Mouse (Mus musculus) midbrain, postnatal 0 days (tissue): ENCODE measurements around the gene Nup98. TPM values are rescaled to one million over a fixed set of nuclear protein-coding genes. Genes with fewer than 3 reads are reported as not detected.

ENCODE experiments used
- ATAC-seq: fragments of 200-750 bp; cut with Nextera tagmentation; 2 replicates; pipeline ENCODE4 v1.8.0; 2017; ENCODE audit warnings: moderate number of reproducible peaks, mild to moderate bottlenecking, moderate TSS enrichment, moderate library complexity; ENCODE audit not compliant: low FRiP score
- DNase-seq: peaks from one replicate; pipeline ENCODE4 v3.0.0-alpha.2; 2015; ENCODE audit warnings: low spot score
- H3K27ac ChIP-seq: fragments of 300-500 bp; sonication (generic); 2 replicates; pipeline ENCODE4 v1.5.1; 2014; ENCODE audit warnings: low read depth, mild to moderate bottlenecking, low read length, mixed read lengths
- H3K27me3 ChIP-seq: fragments of 300-500 bp; sonication (generic); 2 replicates; pipeline ENCODE4 v1.6.1; 2014; ENCODE audit warnings: low read length, control low read depth, mixed read lengths; ENCODE audit not compliant: insufficient read depth
- H3K36me3 ChIP-seq: fragments of 300-500 bp; sonication (generic); 2 replicates; pipeline ENCODE4 v1.6.1; 2014; ENCODE audit warnings: low read length, control low read depth, mixed read lengths; ENCODE audit not compliant: insufficient read depth
- H3K4me1 ChIP-seq: fragments of 300-500 bp; sonication (generic); 2 replicates; pipeline ENCODE4 v1.6.1; 2014; ENCODE audit warnings: mild to moderate bottlenecking, control low read depth, antibody characterized with exemption, low read length, mixed read lengths; ENCODE audit not compliant: insufficient read depth
- H3K4me2 ChIP-seq: fragments of 300-500 bp; sonication (generic); 2 replicates; pipeline ENCODE4 v1.6.1; 2014; ENCODE audit warnings: low read depth, mild to moderate bottlenecking, low read length, mixed read lengths; ENCODE audit not compliant: poor library complexity, severe bottlenecking
- H3K4me3 ChIP-seq: fragments of 300-500 bp; sonication (generic); 2 replicates; pipeline ENCODE4 v1.5.1; 2014; ENCODE audit warnings: low read depth, mild to moderate bottlenecking, low read length, moderate library complexity
- H3K9ac ChIP-seq: fragments of 300-500 bp; sonication (generic); replicated peaks from 2 replicates; pipeline ENCODE4 v1.6.1; 2014; ENCODE audit warnings: mild to moderate bottlenecking, low read length, moderate library complexity, mixed read lengths; ENCODE audit not compliant: poor library complexity, severe bottlenecking
- H3K9me3 ChIP-seq: fragments of 300-500 bp; sonication (generic); 2 replicates; pipeline ENCODE4 v1.6.1; 2016; ENCODE audit warnings: low read length, control low read depth
- CTCF ChIP-seq: IDR thresholded peaks from 2 replicates; pipeline ENCODE4 v1.5.1; 2016; ENCODE audit warnings: antibody characterized with exemption, mild to moderate bottlenecking
- WGBS: fragments of 180-500 bp; shearing (Covaris S2); extraction: QIAGEN DNeasy Blood & Tissue Kit; methylation state at CpG from one replicate; pipeline ENCODE4 v1.1.7; 2014; 5-methylcytosine and 5-hydroxymethylcytosine counted together
- polyA plus RNA-seq: library from polyadenylated mRNA; unstranded; fragments of >200 nt; fragmentation: Nextera tagmentation; extraction: Ambion mirVana; gene quantifications from 2 replicates; pipeline ENCODE4 v1.2.1, GENCODE M21; 2015
- total RNA-seq: library from RNA; depleted of rRNA; stranded (reverse); fragments of >200 nt; gene quantifications from 2 replicates; pipeline ENCODE4 v1.2.3, GENCODE M21; 2014

The Nup98 gene
- total and polyA plus RNA-seq, 2 experiments from 2014 or later, result 10.2 to 36.3 TPM

DNA sequence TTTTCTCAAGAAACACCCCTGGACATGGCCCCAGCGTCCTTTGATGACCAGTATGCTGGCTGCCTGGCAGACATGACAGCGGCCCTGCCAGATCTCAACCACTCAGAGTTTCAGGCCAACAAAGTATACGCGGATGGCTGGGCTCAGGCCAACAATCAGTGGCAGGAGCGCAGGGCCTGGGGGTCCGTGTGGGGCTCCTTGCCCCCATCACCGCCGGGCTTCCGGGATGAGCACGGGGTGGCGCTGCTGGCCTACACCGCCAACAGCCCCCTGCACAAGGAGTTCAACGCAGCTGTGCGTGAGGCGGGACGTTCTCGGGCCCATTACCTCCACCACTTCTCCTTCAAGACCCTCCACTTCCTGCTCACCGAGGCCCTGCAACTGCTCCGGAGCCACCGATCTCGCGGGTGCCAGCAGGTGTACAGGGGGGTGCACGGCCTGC is 103.3 kb downstream of the Nup98 start:
- no peak for TF ChIP-seq CTCF
- 24% methylated on average over 23 of the region's 23 CpGs for WGBS
- no peaks in the 10 kb centered on the region for H3K36me3 ChIP-seq
- no peak overlapping the region for H3K27ac ChIP-seq
- H3K27me3 ChIP-seq, result no peaks in the 10 kb centered on the region
- DNase-seq (no peak), ATAC-seq (no peak)
- H3K4me2 ChIP-seq, result peak overlapping the region; percentile 32
- peak overlapping the region; percentile 3; the same call in 1 of the 2 replicates for H3K4me3 ChIP-seq
- H3K9ac ChIP-seq, result no peak overlapping the region
- H3K9me3 ChIP-seq, result no peaks in the 10 kb centered on the region
- peaks cover 3% of the 10 kb centered on the region; the same call in 1 of the 2 replicates for H3K4me1 ChIP-seq

DNA sequence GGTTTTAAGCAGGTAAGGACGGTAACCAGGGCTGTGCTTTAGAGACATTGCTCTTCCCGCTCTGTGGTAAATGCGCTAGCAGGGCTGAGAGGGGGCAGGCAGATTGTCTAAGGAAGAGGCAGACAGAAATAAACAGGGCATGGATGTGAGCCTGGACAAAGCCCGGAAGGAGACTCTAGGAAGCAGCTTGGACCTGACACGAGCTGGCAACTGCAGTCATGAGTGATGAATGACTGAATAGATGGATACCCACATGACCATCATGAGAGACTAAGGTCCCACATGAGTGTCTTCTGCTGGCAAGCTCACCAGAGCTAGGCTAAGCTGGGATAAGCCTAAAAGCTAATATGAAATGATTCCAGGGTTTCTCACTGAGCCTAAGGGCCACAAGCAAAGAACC is 105.8 kb downstream of the Nup98 start:
- Histone ChIP-seq H3K4me1 (peaks cover 3% of the 10 kb centered on the region; the same call in 1 of the 2 replicates), H3K4me2 (no peak overlapping the region), H3K27ac (no peak overlapping the region), H3K36me3 (no peaks in the 10 kb centered on the region), H3K27me3 (0 out of 2 replicates have a peak, but pooled peaks cover 4% of the 10 kb centered on the region), H3K4me3 (no peak overlapping the region), H3K9ac (no peak overlapping the region), H3K9me3 (no peaks in the 10 kb centered on the region)
- ATAC-seq, result no peak
- TF ChIP-seq CTCF, result no peak
- no peak for DNase-seq
- WGBS, result 70% methylated on average over 5 of the region's 5 CpGs

DNA sequence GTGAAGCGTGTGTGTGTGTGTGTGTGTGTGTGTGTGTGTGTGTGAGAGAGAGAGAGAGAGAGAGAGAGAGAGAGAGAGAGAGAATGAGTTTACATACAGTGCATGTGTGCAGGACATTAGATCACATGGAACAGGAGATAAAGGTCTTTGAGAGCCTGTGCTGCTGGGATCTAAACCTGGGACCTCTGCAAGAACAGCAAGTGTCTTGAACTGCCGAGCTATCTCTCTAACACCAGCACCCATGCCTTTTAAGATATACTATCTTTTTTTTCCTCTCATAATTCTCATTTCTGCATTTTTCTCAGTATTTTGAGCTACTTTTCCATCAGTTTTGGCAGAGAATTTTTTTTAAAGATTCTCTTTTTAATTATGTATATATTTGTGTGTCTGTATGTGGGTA is 106.4 kb downstream of the Nup98 start:
- TF ChIP-seq CTCF, result no peak
- no peak overlapping the region for H3K4me2 ChIP-seq
- H3K9me3 ChIP-seq, result no peaks in the 10 kb centered on the region
- H3K36me3 ChIP-seq, result no peaks in the 10 kb centered on the region
- peaks cover 4% of the 10 kb centered on the region; the same call in 1 of the 2 replicates for H3K27me3 ChIP-seq
- DNase-seq (no peak), ATAC-seq (no peak)
- peaks cover 3% of the 10 kb centered on the region; the same call in 1 of the 2 replicates for H3K4me1 ChIP-seq
- H3K27ac ChIP-seq, result no peak overlapping the region
- H3K9ac ChIP-seq, result no peak overlapping the region
- no peak overlapping the region for H3K4me3 ChIP-seq
- WGBS, result 90% methylated on average over 2 of the region's 2 CpGs

DNA sequence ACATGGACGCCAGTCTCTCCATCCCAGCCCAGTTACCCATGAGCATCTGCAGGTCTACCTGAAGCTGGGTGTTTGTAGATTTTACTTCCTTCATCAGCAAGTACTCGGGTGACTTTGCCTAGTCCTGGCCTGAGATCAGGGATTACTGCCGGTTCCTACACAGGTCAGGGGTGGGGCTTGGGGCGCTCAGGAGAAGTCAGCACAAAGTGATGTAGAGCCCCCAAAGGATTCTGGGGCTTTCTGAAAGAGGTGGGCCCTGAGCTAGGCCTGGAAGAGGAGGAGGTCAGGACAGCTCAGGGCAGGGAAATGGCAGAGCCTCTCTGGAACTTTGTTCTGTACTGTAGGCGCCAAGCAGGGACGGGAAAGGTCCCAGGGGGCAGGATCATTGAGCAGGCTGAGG is 107.3 kb downstream of the Nup98 start:
- H3K27me3 ChIP-seq, result peaks cover 4% of the 10 kb centered on the region; the same call in 1 of the 2 replicates
- H3K36me3 ChIP-seq, result no peaks in the 10 kb centered on the region
- no peak overlapping the region for H3K4me3 ChIP-seq
- no peak for TF ChIP-seq CTCF
- H3K9me3 ChIP-seq, result no peaks in the 10 kb centered on the region
- peaks cover 3% of the 10 kb centered on the region; the same call in 1 of the 2 replicates for H3K4me1 ChIP-seq
- H3K4me2 ChIP-seq, result no peak overlapping the region
- ATAC-seq (no peak), DNase-seq (no peak)
- no peak overlapping the region for H3K9ac ChIP-seq
- WGBS, result 51% methylated on average over 6 of the region's 6 CpGs
- no peak overlapping the region for H3K27ac ChIP-seq

DNA sequence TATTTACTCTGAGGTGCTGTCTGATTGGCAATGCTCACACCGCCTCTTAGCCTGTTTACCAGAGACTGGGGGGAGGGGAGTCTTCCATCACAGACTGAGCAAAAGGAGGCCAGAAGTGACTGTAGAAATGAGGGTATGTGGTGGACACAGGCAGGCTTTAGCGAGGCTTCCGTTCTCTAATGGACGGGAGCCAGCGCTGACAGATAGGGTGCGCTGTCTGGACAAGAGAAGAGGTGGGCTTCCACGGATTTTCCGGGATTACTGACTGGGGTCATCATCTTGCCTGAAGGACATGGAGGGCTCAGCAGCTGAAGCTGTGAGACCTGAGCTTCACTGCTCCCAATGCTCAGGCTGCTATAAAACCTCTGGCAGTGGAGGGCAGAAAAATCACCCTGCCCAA is 107.7 kb downstream of the Nup98 start:
- no peak for DNase-seq
- no peak for ATAC-seq
- 38% methylated on average over 8 of the region's 8 CpGs for WGBS
- H3K27ac ChIP-seq, result no peak overlapping the region
- peaks cover 4% of the 10 kb centered on the region; the same call in 1 of the 2 replicates for H3K27me3 ChIP-seq
- no peak overlapping the region for H3K4me3 ChIP-seq
- TF ChIP-seq CTCF, result 0 out of 2 replicates have a peak, but pooled peaks have one; percentile 2
- H3K36me3 ChIP-seq, result no peaks in the 10 kb centered on the region
- no peak overlapping the region for H3K9ac ChIP-seq
- H3K4me1 ChIP-seq, result peaks cover 3% of the 10 kb centered on the region; the same call in 1 of the 2 replicates
- no peaks in the 10 kb centered on the region for H3K9me3 ChIP-seq
- H3K4me2 ChIP-seq, result no peak overlapping the region

DNA sequence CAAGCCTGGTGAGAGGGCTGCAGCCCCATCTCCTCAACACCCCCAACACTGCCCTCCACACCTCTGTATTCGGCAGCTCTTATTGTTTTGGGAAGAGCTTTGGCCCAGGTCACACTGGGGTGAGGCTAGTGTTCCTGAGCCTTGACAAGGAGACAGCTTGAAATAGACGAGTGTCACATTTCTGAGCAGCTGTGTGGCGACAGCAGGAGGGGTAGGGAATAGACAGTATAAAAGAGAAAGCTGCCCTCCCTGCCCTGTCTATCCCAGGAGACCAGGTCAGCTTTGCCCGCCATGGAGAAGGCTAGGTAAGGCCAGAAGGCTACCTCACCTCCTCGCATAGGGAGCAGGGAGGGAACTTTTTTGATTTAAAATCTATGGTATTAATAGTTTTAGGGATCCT is 108.5 kb downstream of the Nup98 start, which contains the start of gene Art1:
Gene Art1, plus strand, starts transcription at position 257 of the 400 bp plus-strand sequence.
- ATAC-seq (no peak), DNase-seq (no peak)
- Histone ChIP-seq H3K4me3 (no peak within 1 kb of the TSS), H3K4me1 (no peaks in the 10 kb centered on the region), H3K9ac (no peak within 1 kb of the TSS), H3K9me3 (no peaks in the 10 kb centered on the region), H3K27ac (no peak within 1 kb of the TSS), H3K4me2 (no peak within 1 kb of the TSS), H3K27me3 (peaks cover 4% of the 10 kb centered on the region; the same call in 1 of the 2 replicates), H3K36me3 (no peaks in the 10 kb centered on the region)
- WGBS, result 54% methylated on average over 5 of the region's 5 CpGs
- no peak for TF ChIP-seq CTCF
